Mouse (Mus musculus) erythroblast, embryonic 14.5 days (primary cell): ENCODE measurements around the gene Zfp553.
A peak's percentile ranks its signal among the peaks of the same experiment; 100 is the strongest.

Source experiments
- GATA1 ChIP-seq: IDR thresholded peaks from 2 replicates; pipeline ENCODE4 v1.6.1; 2012; ENCODE audit warnings: low read length, inconsistent platforms, mixed read lengths
- TAL1 ChIP-seq: IDR thresholded peaks from 3 replicates; pipeline ENCODE4 v1.6.1; 2012; ENCODE audit warnings: low read length, inconsistent platforms, mixed read lengths

- 0 out of 2 replicates have a peak, but pooled peaks have one; percentile 14 for TF ChIP-seq GATA1
- TF ChIP-seq TAL1 = peak; percentile 51; the same call in 2 of the 3 replicates
Observed at GRCm38 (mm10) chr7:127223515-127224478, 9.1 kb upstream of the Zfp553 start.
